Mouse (Mus musculus) G1E (cell line): ENCODE measurements around the gene Snx18. TPM values are rescaled to one million over a fixed set of nuclear protein-coding genes. Genes with fewer than 3 reads are reported as not detected.

Source experiments
- ATAC-seq: 2 replicates; pipeline ENCODE4 v1.8.0; 2016; ENCODE audit warnings: mild to moderate bottlenecking; ENCODE audit not compliant: insufficient number of reproducible peaks, poor library complexity, low FRiP score, severe bottlenecking; ENCODE audit errors: extremely low read depth
- DNase-seq: peaks from one replicate; pipeline ENCODE4 v3.0.0; 2012; ENCODE audit warnings: low spot score
- H3K27me3 ChIP-seq: 2 replicates; pipeline ENCODE4 v1.6.1; 2012; ENCODE audit warnings: mild to moderate bottlenecking, low read length, inconsistent platforms; ENCODE audit not compliant: insufficient read depth
- H3K36me3 ChIP-seq: replicated peaks from 2 replicates; pipeline ENCODE3; 2012; ENCODE audit warnings: mild to moderate bottlenecking, inconsistent platforms
- H3K4me1 ChIP-seq: 2 replicates; pipeline ENCODE4 v1.6.1; 2012; ENCODE audit warnings: low read depth, low read length, inconsistent platforms, mixed read lengths; ENCODE audit not compliant: insufficient read depth
- H3K4me3 ChIP-seq: 2 replicates; pipeline ENCODE4 v1.5.1; 2012; ENCODE audit warnings: low read depth, mild to moderate bottlenecking, inconsistent platforms, low read length, moderate library complexity, mixed read lengths
- H3K9me3 ChIP-seq: replicated peaks from 2 replicates; pipeline ENCODE4 v1.6.1; 2012; ENCODE audit warnings: inconsistent platforms
- CTCF ChIP-seq: IDR thresholded peaks from 2 replicates; pipeline ENCODE4 v1.5.1; 2012; ENCODE audit warnings: low read depth, low read length, inconsistent platforms, mixed read lengths
- GATA1 ChIP-seq: IDR thresholded peaks from 2 replicates; pipeline ENCODE4 v1.6.1; 2012; ENCODE audit warnings: borderline replicate concordance, low read length, inconsistent platforms, mixed read lengths
- GATA2 ChIP-seq: IDR thresholded peaks from 2 replicates; pipeline ENCODE4 v1.6.1; 2012; ENCODE audit warnings: low read depth, low read length, inconsistent platforms, borderline replicate concordance
- POLR2AphosphoS5 ChIP-seq: IDR thresholded peaks from 2 replicates; pipeline ENCODE4 v1.6.1; 2012; ENCODE audit warnings: low read depth, low read length, inconsistent platforms; ENCODE audit not compliant: insufficient replicate concordance
- TAL1 ChIP-seq: conservative IDR thresholded peaks from 2 replicates; pipeline ENCODE4 v1.6.1; 2012; ENCODE audit warnings: low read depth, low read length, inconsistent platforms, mixed read lengths
- polyA plus RNA-seq: library from polyadenylated mRNA; stranded (reverse); fragments of >175 nt; gene quantifications from 2 replicates; pipeline ENCODE4 v1.2.3, GENCODE M21; 2012
- total RNA-seq, 2 experiments: library from RNA; stranded (forward) in 1 of 2; stranded (reverse) in 1 of 2; fragments of 200-1000 nt in 1 of 2; fragments of >200 nt in 1 of 2; fragmentation: Nextera tagmentation in 1 of 2; gene quantifications; 2 replicates each; pipeline ENCODE4 v1.2.3; 2014 to 2017

Gene Snx18
- total and polyA plus RNA-seq, 3 experiments = 0.05 TPM; not detected in 2

DNA sequence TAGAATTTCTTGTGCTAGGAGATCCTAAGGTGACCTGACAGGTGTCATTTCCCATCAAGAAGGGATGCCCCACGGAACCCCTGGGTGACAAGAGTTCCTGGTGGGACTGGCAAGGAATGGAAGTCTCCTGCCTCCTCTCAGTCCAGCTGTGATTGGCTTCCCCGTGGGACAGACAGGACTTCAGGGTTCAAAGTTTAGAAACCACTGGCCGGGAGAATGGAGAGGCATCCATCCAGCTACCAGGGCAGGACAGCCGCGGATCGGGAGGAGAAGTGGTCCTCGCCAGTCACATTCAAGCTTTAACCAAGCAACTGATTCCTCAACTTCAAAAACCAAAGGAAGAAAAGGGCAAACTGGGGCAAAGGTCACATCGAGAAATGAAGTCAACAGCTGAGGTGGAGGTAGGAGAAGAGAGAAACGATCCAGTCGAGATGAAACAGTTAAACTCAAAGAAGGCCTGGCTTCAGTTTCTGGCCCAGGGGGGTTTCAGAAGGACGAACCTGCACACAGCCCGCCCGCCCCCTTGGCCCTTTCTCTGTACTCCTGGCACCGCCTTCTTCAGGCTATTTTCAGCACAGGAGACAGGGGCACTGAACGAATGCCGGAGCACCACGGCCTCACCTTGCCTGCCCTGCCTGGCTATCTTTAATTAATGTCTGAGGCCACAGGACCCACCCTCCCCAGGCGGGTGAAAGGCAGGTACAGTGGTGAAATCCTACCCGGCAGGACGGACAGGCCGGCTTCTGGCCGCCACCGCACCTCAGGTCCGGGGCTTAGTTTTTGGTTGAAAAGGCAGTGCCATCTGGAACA is 6.0 kb downstream of the Snx18 start:
- Histone ChIP-seq H3K4me3 (no peak overlapping the region), H3K9me3 (peaks cover 5% of the 10 kb centered on the region), H3K27me3 (no peaks in the 10 kb centered on the region; the same call in 1 of the 2 replicates), H3K4me1 (no peaks in the 10 kb centered on the region), H3K36me3 (no peaks in the 10 kb centered on the region)
- ATAC-seq (no peak), DNase-seq (no peak)
- TF ChIP-seq POLR2AphosphoS5 (no peak), GATA2 (no peak), CTCF (no peak), TAL1 (no peak), GATA1 (no peak)

- no peak for ATAC-seq
- Histone ChIP-seq H3K4me3 (no peak overlapping the region), H3K4me1 (no peaks in the 10 kb centered on the region), H3K36me3 (no peaks in the 10 kb centered on the region), H3K27me3 (no peaks in the 10 kb centered on the region; the same call in 1 of the 2 replicates), H3K9me3 (no peaks in the 10 kb centered on the region)
- no peak for TF ChIP-seq GATA2
- TF ChIP-seq CTCF = no peak
- no peak for TF ChIP-seq GATA1
- TF ChIP-seq TAL1 = no peak
- no peak for TF ChIP-seq POLR2AphosphoS5
- no peak for DNase-seq
Observed at GRCm38 (mm10) chr13:113610732-113611500, 7.4 kb downstream of the Snx18 start.

DNA sequence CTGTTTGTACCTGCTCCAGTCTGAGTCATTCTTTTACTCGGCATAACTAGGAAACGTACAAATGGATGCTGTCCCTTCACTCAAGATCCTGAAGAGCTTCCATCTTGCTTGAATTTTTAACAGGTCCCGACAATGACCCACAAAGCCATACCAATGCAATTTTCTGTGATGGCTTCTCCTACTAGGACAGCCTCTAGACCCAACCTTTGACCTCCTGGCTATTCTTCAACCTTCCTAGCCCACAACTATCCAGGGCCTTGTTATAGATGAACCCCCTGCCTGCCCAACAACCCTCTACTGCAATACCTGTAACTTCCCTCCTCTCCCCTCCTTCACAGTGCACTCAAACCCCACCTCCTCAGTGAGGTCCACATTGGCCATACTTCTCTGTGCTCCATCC is 8.9 kb downstream of the Snx18 start:
- H3K9me3 ChIP-seq = no peaks in the 10 kb centered on the region

DNA sequence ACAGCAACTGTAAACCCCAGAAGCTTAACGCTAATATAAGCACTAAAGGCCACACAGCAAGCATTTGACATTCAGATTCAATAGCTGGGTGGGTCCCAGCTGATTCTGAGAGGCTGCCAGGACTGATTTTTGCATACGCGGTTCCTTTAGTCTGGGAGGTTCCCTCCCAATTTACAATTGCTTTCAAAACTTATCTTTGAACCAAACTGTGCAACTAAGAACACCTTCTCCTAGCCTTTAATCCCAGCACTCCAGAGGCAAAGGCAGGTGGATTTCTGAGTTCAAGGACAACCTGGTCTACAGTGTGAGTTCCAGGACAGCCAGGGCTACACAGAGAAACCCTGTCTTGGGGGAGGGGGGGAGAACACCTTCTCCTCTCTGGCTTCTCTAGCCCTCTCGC is 10.5 kb downstream of the Snx18 start:
- TF ChIP-seq GATA1 = no peak
- TF ChIP-seq GATA2 = no peak
- no peak for TF ChIP-seq TAL1
- no peak for TF ChIP-seq CTCF
- TF ChIP-seq POLR2AphosphoS5 = no peak
- Histone ChIP-seq H3K27me3 (peaks cover 14% of the 10 kb centered on the region; the same call in 1 of the 2 replicates), H3K36me3 (no peaks in the 10 kb centered on the region), H3K9me3 (no peaks in the 10 kb centered on the region), H3K4me3 (no peak overlapping the region), H3K4me1 (no peaks in the 10 kb centered on the region)
- no peak for DNase-seq
- no peak for ATAC-seq

More for the DNA sequence above, 8.9 kb downstream of the Snx18 start:
- Histone ChIP-seq H3K4me3 (no peak overlapping the region), H3K27me3 (peaks cover 7% of the 10 kb centered on the region; the same call in 1 of the 2 replicates), H3K4me1 (no peaks in the 10 kb centered on the region), H3K36me3 (no peaks in the 10 kb centered on the region)
- DNase-seq (no peak), ATAC-seq (no peak)
- no peak for TF ChIP-seq CTCF

DNA sequence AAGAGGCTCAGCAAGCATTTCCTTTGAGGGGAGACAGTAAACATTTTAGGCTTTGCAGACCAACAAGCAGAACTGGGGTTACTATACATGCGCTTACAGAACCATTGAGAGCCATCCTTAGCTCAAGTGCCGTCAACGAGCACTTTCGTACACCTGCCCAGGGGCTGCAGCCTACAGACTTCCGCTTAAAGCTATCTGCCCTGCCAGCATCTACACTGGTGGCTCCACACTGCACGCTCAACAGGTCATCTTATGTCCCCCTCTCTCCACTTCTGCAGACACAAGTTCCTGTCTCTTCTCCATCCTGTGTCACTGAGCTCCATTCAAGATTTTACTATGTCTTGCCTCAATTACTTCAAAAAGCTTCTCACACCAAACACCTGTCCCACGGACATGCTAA is 11.0 kb downstream of the Snx18 start:
- TF ChIP-seq GATA2 = no peak
- TF ChIP-seq TAL1 = no peak
- TF ChIP-seq CTCF = no peak
- TF ChIP-seq GATA1 = no peak
- TF ChIP-seq POLR2AphosphoS5 = no peak
- Histone ChIP-seq H3K4me3 (no peak overlapping the region), H3K9me3 (no peaks in the 10 kb centered on the region), H3K4me1 (no peaks in the 10 kb centered on the region), H3K36me3 (no peaks in the 10 kb centered on the region), H3K27me3 (peaks cover 14% of the 10 kb centered on the region; the same call in 1 of the 2 replicates)
- DNase-seq (no peak), ATAC-seq (no peak)

DNA sequence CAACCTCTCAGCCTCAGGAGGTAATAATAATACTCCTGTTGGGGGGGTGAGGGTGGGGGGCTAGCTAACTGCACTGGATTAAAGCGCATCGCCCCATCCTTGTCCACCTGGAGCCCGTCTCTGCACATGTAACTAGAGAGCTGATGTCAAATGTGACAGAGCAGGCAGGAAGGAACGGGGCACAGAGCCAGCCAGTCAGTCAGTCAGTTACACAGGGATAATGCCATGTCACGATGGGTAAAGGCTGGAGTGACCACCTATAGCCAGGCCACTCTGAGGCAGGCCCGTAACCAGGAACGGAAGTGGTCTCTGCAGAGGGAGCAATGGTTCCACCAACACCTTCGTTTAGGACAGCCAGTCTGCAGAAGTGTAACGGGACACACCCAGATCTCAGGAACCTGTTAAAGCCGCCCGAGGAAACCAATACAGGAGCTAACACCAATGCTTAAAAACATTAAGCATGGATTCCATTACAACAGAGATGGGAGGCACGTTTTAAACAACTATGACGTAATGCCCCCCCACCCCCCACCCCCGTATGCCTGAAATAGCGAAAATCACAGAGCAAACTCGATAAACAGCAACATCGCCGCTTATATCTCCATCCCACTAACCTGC is 11.5 kb downstream of the Snx18 start:
- no peaks in the 10 kb centered on the region for H3K9me3 ChIP-seq
- H3K4me1 ChIP-seq = no peaks in the 10 kb centered on the region
- no peaks in the 10 kb centered on the region for H3K36me3 ChIP-seq
- ATAC-seq (no peak), DNase-seq (no peak)
- TF ChIP-seq GATA1 = no peak
- no peak for TF ChIP-seq CTCF
- TF ChIP-seq TAL1 = no peak
- no peak for TF ChIP-seq POLR2AphosphoS5
- TF ChIP-seq GATA2 = no peak
- peaks cover 14% of the 10 kb centered on the region; the same call in 1 of the 2 replicates for H3K27me3 ChIP-seq
- no peak overlapping the region for H3K4me3 ChIP-seq
